Mouse (Mus musculus) left cerebral cortex, postnatal 4 days (tissue): Measurements from ENCODE around the gene Mgat1. TPM values are rescaled to one million over a fixed set of nuclear protein-coding genes. Genes with fewer than 3 reads are reported as not detected.

Experiments used
- DNase-seq: peaks from one replicate; pipeline ENCODE4 v3.0.0-alpha.2; 2022
- intact Hi-C: fragments of 180-260 bp; cut with DNase I; formaldehyde crosslinking; loops from one replicate; pipeline ENCODE4 v1.15.1; 2025
- total RNA-seq, 2 experiments: library from RNA; stranded (reverse); gene quantifications; 2 replicates each; pipeline ENCODE4 v1.2.3; 2021

Gene Mgat1
- total RNA-seq, 2 experiments from 2014 or later = 54.4 to 58.7 TPM

DNA sequence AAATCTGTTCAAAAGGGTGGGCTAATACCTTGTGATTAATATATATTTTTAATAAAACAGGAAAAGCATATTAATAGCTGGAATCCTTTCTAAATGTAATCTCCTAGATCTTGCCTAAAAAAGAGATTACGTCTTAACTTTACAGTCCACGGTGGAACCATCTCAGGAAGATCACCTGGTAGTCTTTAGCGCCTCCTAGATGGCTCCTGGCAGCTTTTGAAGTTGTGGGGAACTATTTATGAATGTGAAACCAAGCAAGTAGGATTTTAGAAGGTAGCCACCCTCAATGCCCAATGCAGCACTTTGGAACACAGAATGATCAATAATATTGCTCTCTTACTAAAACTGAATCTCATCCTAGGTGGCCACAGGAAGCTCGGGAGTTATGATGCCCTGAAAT lies 3.1 kb upstream of the Mgat1 start:
- intact Hi-C loops = loop anchor here (5.0 kb wide), 1 partner anchor 34 kb away; no protein-coding TSS in a partner anchor
- no peak for DNase-seq

DNA sequence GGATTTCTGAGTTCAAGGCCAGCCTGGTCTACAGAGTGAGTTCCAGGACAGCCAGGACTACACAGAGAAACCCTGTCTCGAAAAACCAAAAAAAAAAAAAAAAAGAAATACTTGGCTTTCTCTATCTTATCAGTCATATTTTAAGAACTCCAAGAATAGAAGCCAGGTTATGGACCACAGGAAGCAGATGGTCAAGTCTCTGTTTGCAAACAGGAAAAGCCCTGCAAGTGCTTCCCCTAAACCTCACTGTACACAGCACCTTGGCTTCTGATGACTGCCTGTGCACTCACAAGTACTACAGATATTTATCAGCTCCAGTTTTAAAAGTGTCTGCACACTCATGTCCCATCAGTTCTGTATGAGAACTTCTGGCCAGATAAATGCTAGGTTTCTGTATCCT lies 2.5 kb upstream of the Mgat1 start:
- intact Hi-C loops = loop anchor here (5.0 kb wide), 1 partner anchor 34 kb away; no protein-coding TSS in a partner anchor
- DNase-seq = no peak

DNA sequence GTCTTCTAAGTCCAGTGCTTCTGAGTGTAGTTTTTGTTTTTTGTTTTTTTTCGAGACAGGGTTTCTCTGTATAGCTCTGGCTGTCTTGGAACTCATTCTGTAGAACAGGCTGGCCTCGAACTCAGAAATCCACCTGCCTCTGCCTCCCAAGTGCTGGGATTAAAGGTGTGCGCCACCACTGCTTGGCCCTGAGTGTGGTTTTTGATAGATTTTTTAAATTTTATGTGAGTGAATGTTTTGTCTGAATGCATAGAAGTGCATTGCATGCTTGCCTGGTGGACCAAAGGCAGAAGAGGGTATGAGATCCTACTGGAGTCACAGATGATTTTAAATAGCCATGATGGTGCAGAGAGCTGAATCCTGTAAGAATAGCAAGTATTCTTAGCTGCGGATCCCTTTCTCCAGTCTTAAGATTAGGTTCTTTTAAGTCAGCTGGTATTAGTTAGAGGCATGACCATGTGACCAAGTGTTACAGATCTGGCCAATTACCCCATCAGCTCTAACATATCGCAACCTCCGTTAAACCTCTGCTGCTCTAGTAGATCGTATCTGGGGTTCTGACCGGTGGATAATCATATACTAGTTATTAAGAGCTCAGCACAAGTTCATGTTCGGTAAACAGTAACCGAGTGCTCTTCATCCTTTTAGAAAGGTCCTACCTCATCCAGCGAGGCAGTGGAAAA lies 906 bp upstream of the Mgat1 start:
- no peak for DNase-seq
- intact Hi-C loops = loop anchor here (5.0 kb wide), 1 partner anchor 36 kb away; no protein-coding TSS in a partner anchor

GRCm38 (mm10) chr11:49244595-49244930 lies 572 bp downstream of the Mgat1 start:
- no peak for DNase-seq
- intact Hi-C loops = loop anchor here (5.0 kb wide), 1 partner anchor 37 kb away; no protein-coding TSS in a partner anchor

- intact Hi-C loops = no loop called here
- no peak for DNase-seq
Observed at GRCm38 (mm10) chr11:49245176-49245575, 1.2 kb downstream of the Mgat1 start.

DNA sequence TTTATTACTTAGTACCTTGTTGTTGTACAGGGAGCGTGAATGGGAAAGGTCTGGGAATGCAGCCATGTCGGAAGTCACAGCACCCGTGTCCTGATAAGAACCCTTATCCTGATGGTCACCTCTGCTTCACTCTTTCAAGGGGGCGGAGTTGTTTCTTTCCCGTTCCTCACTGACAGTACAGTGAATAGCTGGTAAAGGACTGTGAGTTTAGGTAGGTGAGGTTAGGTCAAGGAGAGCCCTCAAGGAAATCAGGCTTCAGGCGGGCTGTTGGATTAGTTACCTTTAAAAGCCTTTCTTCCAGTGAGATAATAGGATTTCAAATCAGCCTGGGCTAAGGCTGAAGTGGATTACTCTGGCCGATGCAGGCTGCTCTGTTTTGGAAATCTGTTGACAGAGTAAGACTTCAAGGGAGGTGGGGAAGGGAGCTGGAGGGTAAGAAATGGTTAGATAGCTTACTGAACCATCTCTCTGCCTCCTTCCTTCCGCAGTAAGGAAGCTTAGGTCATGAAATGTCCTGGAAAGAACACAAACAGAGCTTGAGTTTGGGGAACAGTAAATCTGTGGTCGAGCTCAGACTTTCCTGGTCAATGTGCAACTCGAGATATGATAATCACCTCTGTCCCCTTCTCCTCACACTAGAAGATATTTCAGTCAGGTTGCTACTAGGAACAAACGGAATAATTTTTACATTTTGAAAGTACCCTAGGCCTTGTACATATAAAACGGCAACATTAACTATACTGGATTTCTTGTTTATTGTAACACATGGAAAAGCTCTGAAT lies 1.8 kb downstream of the Mgat1 start:
- intact Hi-C loops = no loop called here
- DNase-seq = no peak

- intact Hi-C loops = no loop called here
- DNase-seq = no peak
Observed at GRCm38 (mm10) chr11:49246523-49246922, 2.5 kb downstream of the Mgat1 start.

GRCm38 (mm10) chr11:49247255-49247654 lies 3.3 kb downstream of the Mgat1 start:
- no peak for DNase-seq
- intact Hi-C loops = no loop called here

DNA sequence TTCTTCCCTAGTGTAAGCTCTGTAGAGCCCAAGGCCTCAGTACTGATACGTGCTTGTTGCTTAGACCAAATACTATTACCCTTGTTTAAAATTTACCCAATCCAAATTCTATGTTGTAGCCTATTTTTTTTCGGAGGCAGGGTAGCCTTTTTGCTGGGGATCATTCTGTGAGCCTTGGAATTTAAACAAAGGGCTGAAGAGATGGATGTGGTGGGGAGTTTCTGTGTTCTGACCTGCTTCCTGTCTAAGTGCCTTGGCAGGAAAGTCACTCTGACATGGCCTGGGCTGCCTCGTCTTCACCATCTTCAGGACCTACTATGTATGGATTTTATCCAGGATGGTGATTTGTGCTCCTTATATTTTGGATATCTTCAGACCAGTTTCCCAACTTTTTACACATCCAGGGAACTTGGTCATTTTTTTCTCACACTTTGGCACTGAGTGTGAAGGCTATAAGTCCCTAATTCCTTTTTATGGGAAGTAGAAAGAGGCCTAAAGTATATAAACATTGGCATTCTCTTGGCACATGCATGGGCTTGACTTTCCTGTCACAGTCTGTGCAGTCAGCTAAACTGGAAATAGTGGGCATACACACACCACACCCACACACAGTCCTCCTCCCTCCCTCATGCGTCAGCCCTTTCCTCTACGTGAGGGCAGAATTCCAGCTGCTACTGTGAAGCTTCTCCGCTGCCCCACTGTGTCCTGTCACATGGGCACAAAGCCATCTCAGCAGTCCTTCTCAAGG lies 4.4 kb downstream of the Mgat1 start:
- no peak for DNase-seq
- intact Hi-C loops = no loop called here

DNA sequence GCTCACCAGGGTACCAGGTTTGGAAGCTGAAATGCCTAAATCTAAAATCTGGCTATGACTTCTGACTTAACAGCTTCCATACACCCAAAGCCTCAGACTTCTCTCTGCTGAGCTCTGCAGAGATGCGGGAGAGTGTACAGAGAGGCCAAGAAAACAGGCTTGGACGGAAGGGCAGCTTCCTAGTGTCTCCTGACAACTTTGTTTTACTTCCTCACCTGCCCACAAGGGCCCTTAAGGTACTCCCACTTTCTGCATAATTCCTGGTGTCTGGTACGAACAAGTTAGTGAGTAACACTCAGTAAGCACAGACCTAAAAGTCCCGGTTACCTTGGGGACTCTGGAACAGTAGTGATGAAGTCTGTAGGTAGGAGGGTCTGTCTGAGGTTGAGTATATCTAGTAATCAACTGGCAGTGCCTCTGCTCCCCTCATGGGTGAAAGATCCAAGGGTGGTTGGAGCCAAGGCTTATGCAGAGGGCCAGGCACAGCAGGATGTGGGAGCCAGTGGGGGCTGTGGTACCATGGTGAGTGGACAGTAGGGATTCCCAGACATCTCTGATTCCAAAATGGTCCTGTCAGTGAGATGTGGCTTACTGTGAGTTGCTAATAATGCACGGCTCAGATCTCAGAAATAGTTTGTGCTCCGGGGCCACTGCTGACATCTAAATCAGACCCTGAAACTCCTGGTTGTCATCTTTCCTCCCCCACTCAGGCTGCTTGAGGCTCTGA lies 5.1 kb downstream of the Mgat1 start:
- intact Hi-C loops = no loop called here

DNA sequence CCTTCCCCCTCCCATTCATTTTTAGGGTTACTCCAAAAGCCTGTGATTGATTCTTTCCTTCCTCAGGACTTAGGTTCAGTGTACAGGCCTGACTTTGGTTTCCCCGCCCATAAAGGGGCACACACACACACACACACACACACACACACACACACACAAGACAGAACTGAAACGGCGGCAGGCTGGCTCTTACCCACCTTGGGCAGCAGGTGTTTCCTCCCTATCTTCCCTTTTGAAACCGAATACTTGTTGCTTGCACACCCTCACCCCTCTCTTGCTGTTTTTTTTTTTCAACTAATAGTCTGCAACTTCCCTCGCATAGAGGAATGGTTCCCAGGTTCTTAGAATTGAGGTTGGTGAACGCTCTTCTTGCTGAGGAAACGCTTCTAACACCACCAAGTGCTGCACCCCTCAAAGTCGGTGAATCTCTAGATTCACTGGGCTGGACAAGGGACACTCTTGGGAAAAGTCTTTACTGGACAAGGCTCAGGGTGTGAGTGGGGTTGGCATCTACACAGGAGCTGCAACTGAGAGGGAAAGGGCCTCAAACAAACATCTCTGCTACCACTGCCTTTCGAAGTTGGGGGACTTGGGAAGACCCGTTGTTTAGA lies 5.9 kb downstream of the Mgat1 start:
- intact Hi-C loops = no loop called here
- DNase-seq = no peak

More for the DNA sequence above, 5.1 kb downstream of the Mgat1 start:
- no peak for DNase-seq

GRCm38 (mm10) chr11:49250422-49251379 lies 6.7 kb downstream of the Mgat1 start:
- peak; percentile 79 for DNase-seq
- intact Hi-C loops = no loop called here

- intact Hi-C loops = no loop called here
- no peak for DNase-seq
Observed at GRCm38 (mm10) chr11:49251380-49251761, 7.4 kb downstream of the Mgat1 start.

GRCm38 (mm10) chr11:49252048-49252447 lies 8.1 kb downstream of the Mgat1 start:
- intact Hi-C loops = no loop called here

DNA sequence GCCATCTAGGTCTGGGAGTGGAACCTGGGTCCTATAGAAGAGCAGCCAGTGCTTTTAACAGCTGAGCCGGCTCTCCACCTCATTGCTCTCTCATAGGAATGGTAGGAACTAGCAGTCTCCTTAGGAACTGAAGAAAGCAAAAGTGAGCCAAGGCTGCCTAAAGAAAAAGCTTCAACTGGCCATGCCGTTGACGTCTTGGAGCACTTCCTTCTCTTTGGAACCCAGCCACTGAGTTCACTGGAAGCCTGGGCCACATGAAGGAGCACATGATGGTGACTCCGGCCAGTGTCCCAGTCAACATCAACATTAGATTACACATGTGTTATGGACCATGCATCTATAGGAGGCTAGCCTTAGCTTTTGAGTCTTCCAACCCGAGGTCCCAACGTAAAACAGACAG lies 9.0 kb downstream of the Mgat1 start:
- intact Hi-C loops = no loop called here
- no peak for DNase-seq

More at GRCm38 (mm10) chr11:49252048-49252447, 8.1 kb downstream of the Mgat1 start:
- no peak for DNase-seq

DNA sequence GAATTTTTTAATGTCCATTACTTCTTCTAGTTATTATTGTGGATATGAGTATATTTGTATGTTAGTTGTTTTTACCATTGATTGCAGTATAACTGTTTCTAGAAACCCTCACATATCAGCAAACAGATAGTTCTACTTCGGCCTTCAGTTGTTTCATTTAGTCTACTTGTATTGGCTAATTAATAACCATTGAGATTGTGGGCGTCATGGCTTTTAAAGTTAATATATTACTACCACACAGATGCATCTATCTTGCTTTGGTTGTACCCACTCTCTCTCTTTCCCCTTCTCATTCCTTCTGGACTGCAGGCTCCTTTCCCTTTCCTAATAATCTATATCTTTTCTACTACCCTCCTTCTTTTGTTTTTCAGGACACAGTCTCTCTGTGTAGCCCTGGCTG lies 15.3 kb downstream of the Mgat1 start:
- intact Hi-C loops = no loop called here
- no peak for DNase-seq

DNA sequence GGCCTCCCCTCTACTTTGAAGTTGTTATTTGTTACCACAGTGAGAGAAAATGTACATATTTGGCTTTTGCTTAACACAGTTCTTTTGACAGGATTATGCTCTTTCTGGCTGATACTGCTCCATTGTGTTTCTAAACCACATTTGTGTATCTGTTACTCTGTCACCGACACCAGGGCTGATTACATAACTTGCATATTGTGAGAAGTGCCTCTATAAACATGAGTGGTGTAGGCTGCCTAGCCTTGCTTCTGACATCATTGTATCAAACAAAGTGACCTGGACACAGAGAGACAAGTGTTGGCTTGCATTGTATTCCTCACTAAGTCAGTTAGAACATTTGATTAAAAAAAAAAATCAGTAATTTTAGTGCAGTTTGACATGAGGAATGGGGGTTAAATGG lies 15.8 kb downstream of the Mgat1 start:
- intact Hi-C loops = no loop called here
- no peak for DNase-seq

GRCm38 (mm10) chr11:49260598-49261312 lies 16.8 kb downstream of the Mgat1 start:
- intact Hi-C loops = no loop called here
- no peak for DNase-seq
